Mouse (Mus musculus) E14TG2a.4 (cell line): ENCODE data around the gene Rbm12.

Source experiments
- CTCF ChIP-seq: conservative IDR thresholded peaks from 2 replicates; pipeline ENCODE4 v1.5.1; 2014; ENCODE audit warnings: low read length
- NANOG ChIP-seq: IDR thresholded peaks from 2 replicates; pipeline ENCODE4 v1.6.1; 2014; ENCODE audit warnings: borderline replicate concordance, low read length, mixed read lengths
- POU5F1 ChIP-seq: IDR thresholded peaks from 2 replicates; pipeline ENCODE4 v1.6.1; 2014; ENCODE audit warnings: low read length, borderline replicate concordance

- TF ChIP-seq CTCF (no peak), NANOG (no peak), POU5F1 (no peak)
Measured at GRCm38 (mm10) chr2:156110627-156111357, 986 bp downstream of the Rbm12 start.
